Mouse (Mus musculus) megakaryocyte, embryonic 14.5 days (primary cell): ENCODE measurements around the gene Gclc.

ENCODE experiments used
- FLI1 ChIP-seq: IDR thresholded peaks from 2 replicates; pipeline ENCODE4 v1.6.1; 2012; ENCODE audit warnings: low read length, inconsistent platforms, mixed read lengths
- GATA1 ChIP-seq: IDR thresholded peaks from 3 replicates; pipeline ENCODE4 v1.6.1; 2012; ENCODE audit warnings: mixed read lengths, low read length, inconsistent platforms, borderline replicate concordance

- TF ChIP-seq FLI1 (no peak), GATA1 (no peak)
These were observed 33.6 kb downstream of the Gclc start for GRCm38 (mm10) chr9:77787936-77788335.
